Mouse (Mus musculus): ENCODE data around the gene Pigz. TPM values are rescaled to one million over a fixed set of nuclear protein-coding genes. Genes with fewer than 3 reads are reported as not detected.

Pigz gene
- total and polyA plus RNA-seq, 3 experiments = 1.4 to 7.1 (median 2.8) TPM

- Histone ChIP-seq H3K4me2 (ENCODE audit: insufficient read depth, low read depth, poor library complexity, severe bottlenecking) (no peak overlapping the region), H3K9ac (ENCODE audit: insufficient read depth, low read depth) (no peak overlapping the region)
- dilution Hi-C loops (cut with MboI; ENCODE audit: extremely low pct_ligation_motif_present, extremely low pct_unique_long_range_greater_than_20kb, low sequenced_read_pairs) = no loop called here
Measured at GRCm38 (mm10) chr16:31917776-31918175, 15.9 kb upstream of the Pigz start.

GRCm38 (mm10) chr16:31918248-31918724, 15.4 kb upstream of the Pigz start:
- Histone ChIP-seq H3K79me2 (replicated peaks; ENCODE audit: control insufficient read depth, extremely low read depth, insufficient read depth, poor library complexity, severe bottlenecking) (no peaks in the 10 kb centered on the region), H3K4me2 (ENCODE audit: insufficient read depth, low read depth, poor library complexity, severe bottlenecking) (peak overlapping the region; percentile 56; the same call in 1 of the 2 replicates), H3K4me1 (ENCODE audit: control insufficient read depth in 1 of 2, insufficient read depth in 2 of 2) (peaks cover 0 to 6% of the 10 kb centered on the region in 2 experiments; a peak in 1 of 4 replicates), H3K36me3 (replicated peaks in 1 of 2; ENCODE audit: control insufficient read depth in 1 of 2, insufficient read depth in 1 of 2, low read length in 1 of 2) (no peaks in the 10 kb centered on the region), H3K9me3 (replicated peaks; ENCODE audit: low read length) (peaks cover 3% of the 10 kb centered on the region), H3K4me3 (replicated peaks in 1 of 3; ENCODE audit: low read depth in 2 of 3, low read length in 2 of 3, poor library complexity in 1 of 3) (no peak overlapping the region), H3K27ac (ENCODE audit: insufficient read depth, low read depth) (no peak overlapping the region), H3K9ac (ENCODE audit: insufficient read depth, low read depth) (no peak overlapping the region), H3K27me3 (replicated peaks) (no peaks in the 10 kb centered on the region)
- in situ Hi-C loops (cut with MboI; ENCODE audit: low pct_ligation_motif_present, low pct_unique_long_range_greater_than_20kb, low sequenced_read_pairs) (loop anchor here (5.0 kb wide), 2 partner anchors 41 to 461 kb away; partner anchors contain the start of gene Meltf), dilution Hi-C loops (cut with MboI; ENCODE audit: extremely low pct_ligation_motif_present, extremely low pct_unique_long_range_greater_than_20kb, low sequenced_read_pairs) (no loop called here)
- peak; percentile 84 for DNase-seq (ENCODE audit: extremely low read depth)
- TF ChIP-seq E2F4 (IDR thresholded peaks at IDR 0.05; ENCODE audit: insufficient replicate concordance, low read depth, low read length) (no peak), RCOR1 (conservative IDR thresholded peaks at IDR 0.05; ENCODE audit: low read depth, low read length) (no peak), IRF4 (IDR thresholded peaks at IDR 0.05; ENCODE audit: low read depth, low read length) (peak; percentile 48; the same call in 1 of the 2 replicates), ZC3H11A (IDR thresholded peaks at IDR 0.05; ENCODE audit: low read depth, low read length) (peak; percentile 87), MAZ (IDR thresholded peaks at IDR 0.05; ENCODE audit: low read depth, low read length) (no peak), ETS1 (conservative IDR thresholded peaks at IDR 0.05; ENCODE audit: low read depth, low read length) (no peak), CHD2 (IDR thresholded peaks at IDR 0.05; ENCODE audit: low read length) (no peak), MEF2A (IDR thresholded peaks at IDR 0.05; ENCODE audit: borderline replicate concordance, low read depth, low read length) (peak; percentile 22; the same call in 1 of the 2 replicates), CTCF (conservative IDR thresholded peaks at IDR 0.05 in 1 of 2, IDR thresholded peaks at IDR 0.05 in 1 of 2; ENCODE audit: low read depth in 2 of 2, low read length in 2 of 2) (peak; percentile 97 to 99), ELF1 (IDR thresholded peaks at IDR 0.05; ENCODE audit: low read depth, low read length) (no peak), TCF12 (IDR thresholded peaks at IDR 0.05; ENCODE audit: low read depth, low read length) (no peak), MXI1 (IDR thresholded peaks at IDR 0.05; ENCODE audit: low read depth, low read length) (no peak), JUN (IDR thresholded peaks at IDR 0.05; ENCODE audit: insufficient read depth, low read depth, low read length) (no peak), POLR2AphosphoS2 (IDR thresholded peaks at IDR 0.05; ENCODE audit: low read depth, low read length) (no peak), MAX (IDR thresholded peaks at IDR 0.05; ENCODE audit: low read length) (no peak), NELFE (IDR thresholded peaks at IDR 0.05; ENCODE audit: low read depth, low read length) (peak; percentile 45; the same call in 1 of the 2 replicates), ZNF384 (IDR thresholded peaks at IDR 0.05; ENCODE audit: low read depth, low read length) (no peak), RAD21 (IDR thresholded peaks at IDR 0.05; ENCODE audit: low read depth, low read length) (no peak; the same call in none of the 2 replicates), JUND (conservative IDR thresholded peaks at IDR 0.05; ENCODE audit: low read depth, low read length) (0 out of 2 replicates have a peak, but pooled peaks have one; percentile 33), HCFC1 (IDR thresholded peaks at IDR 0.05; ENCODE audit: low read depth, low read length) (no peak), USF1 (IDR thresholded peaks at IDR 0.05; ENCODE audit: low read depth, low read length) (no peak), KAT2A (IDR thresholded peaks at IDR 0.05; ENCODE audit: insufficient replicate concordance, low read length) (no peak), GABPA (IDR thresholded peaks at IDR 0.05; ENCODE audit: insufficient replicate concordance, low read depth, low read length) (no peak), BHLHE40 (IDR thresholded peaks at IDR 0.05; ENCODE audit: low read depth, low read length) (no peak), USF2 (conservative IDR thresholded peaks at IDR 0.05; ENCODE audit: low read depth, low read length) (no peak), NRF1 (IDR thresholded peaks at IDR 0.05; ENCODE audit: low read depth, low read length) (no peak), TBP (conservative IDR thresholded peaks at IDR 0.05; ENCODE audit: low read depth, low read length) (no peak), UBTF (IDR thresholded peaks at IDR 0.05; ENCODE audit: low read depth, low read length) (no peak), POLR2A (IDR thresholded peaks at IDR 0.05; ENCODE audit: low read depth, low read length) (no peak), SIN3A (IDR thresholded peaks at IDR 0.05; ENCODE audit: low read length) (no peak), ZMIZ1 (IDR thresholded peaks at IDR 0.05; ENCODE audit: low read depth, low read length) (no peak), SMC3 (IDR thresholded peaks at IDR 0.05; ENCODE audit: low read depth, low read length) (peak; percentile 97)

More at GRCm38 (mm10) chr16:31917776-31918175, 15.9 kb upstream of the Pigz start:
- H3K4me1 ChIP-seq (ENCODE audit: control insufficient read depth in 1 of 2, insufficient read depth in 2 of 2) = peaks cover 0 to 6% of the 10 kb centered on the region in 2 experiments; a peak in 1 of 4 replicates
- no peaks in the 10 kb centered on the region for H3K79me2 ChIP-seq (replicated peaks; ENCODE audit: control insufficient read depth, extremely low read depth, insufficient read depth, poor library complexity, severe bottlenecking)
- no peaks in the 10 kb centered on the region for H3K36me3 ChIP-seq (replicated peaks in 1 of 2; ENCODE audit: control insufficient read depth in 1 of 2, insufficient read depth in 1 of 2, low read length in 1 of 2)
- in situ Hi-C loops (cut with MboI; ENCODE audit: low pct_ligation_motif_present, low pct_unique_long_range_greater_than_20kb, low sequenced_read_pairs) = loop anchor here (5.0 kb wide), 2 partner anchors 40 to 460 kb away; partner anchors contain the start of gene Meltf
- TF ChIP-seq IRF4 (IDR thresholded peaks at IDR 0.05; ENCODE audit: low read depth, low read length) = no peak
- TF ChIP-seq HCFC1 (IDR thresholded peaks at IDR 0.05; ENCODE audit: low read depth, low read length) = no peak
- no peak overlapping the region for H3K4me3 ChIP-seq (replicated peaks in 1 of 3; ENCODE audit: low read depth in 2 of 3, low read length in 2 of 3, poor library complexity in 1 of 3)
- H3K27me3 ChIP-seq (replicated peaks) = no peaks in the 10 kb centered on the region
- H3K27ac ChIP-seq (ENCODE audit: insufficient read depth, low read depth) = no peak overlapping the region
- no peak for DNase-seq (ENCODE audit: extremely low read depth)
- peaks cover 3% of the 10 kb centered on the region for H3K9me3 ChIP-seq (replicated peaks; ENCODE audit: low read length)
